Mouse (Mus musculus) spleen, adult 2 months (tissue): Measurements from ENCODE around the gene Hspa1a.

Source experiments
- CTCF ChIP-seq: fragments of 200-500 bp; IDR thresholded peaks from 2 replicates; pipeline ENCODE4 v1.5.1; 2011; ENCODE audit warnings: mild to moderate bottlenecking, inconsistent platforms; ENCODE audit not compliant: insufficient read depth, insufficient read length, insufficient replicate concordance; ENCODE audit errors: extremely low read depth
- POLR2A ChIP-seq: fragments of 200-500 bp; IDR thresholded peaks from 2 replicates; pipeline ENCODE4 v1.6.1; 2011; ENCODE audit warnings: low read depth, low read length, inconsistent platforms

- TF ChIP-seq CTCF (no peak), POLR2A (no peak)
Measured at GRCm38 (mm10) chr17:34951636-34952377, 20.1 kb downstream of the Hspa1a start.
